Mouse (Mus musculus) kidney, adult 18-20 months (tissue): Measurements from ENCODE around the gene Dnaaf5.

Experiments used
- DNase-seq: peaks from one replicate; pipeline ENCODE4 v3.0.0; 2021

The Dnaaf5 gene

GRCm38 (mm10) chr5:139234423-139234822, 84.4 kb downstream of the Dnaaf5 start:
- no peak for DNase-seq
